Mouse (Mus musculus) heart, embryonic 14.5 days (tissue): ENCODE data around the gene Osbpl3. TPM values are rescaled to one million over a fixed set of nuclear protein-coding genes. Genes with fewer than 3 reads are reported as not detected.

Source experiments
- ATAC-seq: fragments of 200-750 bp; cut with Nextera tagmentation; 2 replicates; pipeline ENCODE4 v1.8.0; 2017; ENCODE audit warnings: low read depth, moderate TSS enrichment; ENCODE audit not compliant: insufficient number of reproducible peaks, insufficient read depth, low FRiP score
- H3K27ac ChIP-seq, 2 experiments: fragments of 200-500 bp in 1 of 2; fragments of 300-500 bp in 1 of 2; sonication (generic) in 1 of 2; replicated peaks in 1 of 2; 2 replicates each; pipeline ENCODE4 v1.5.1; 2012 to 2014; ENCODE audit warnings: low read depth in 2 of 2, low read length in 2 of 2, control low read depth in 1 of 2, mild to moderate bottlenecking in 1 of 2, mixed read lengths in 1 of 2; ENCODE audit not compliant: control insufficient read depth in 1 of 2, insufficient read depth in 1 of 2
- H3K27me3 ChIP-seq: fragments of 300-500 bp; sonication (generic); 2 replicates; pipeline ENCODE4 v1.6.1; 2014; ENCODE audit warnings: mild to moderate bottlenecking, low read length, control low read depth; ENCODE audit not compliant: control insufficient read depth, insufficient read depth
- H3K36me3 ChIP-seq: fragments of 300-500 bp; sonication (generic); 2 replicates; pipeline ENCODE4 v1.6.1; 2014; ENCODE audit warnings: mild to moderate bottlenecking, control low read depth, low read length, mixed read lengths; ENCODE audit not compliant: control insufficient read depth, insufficient read depth
- H3K4me1 ChIP-seq, 2 experiments: fragments of 200-500 bp in 1 of 2; fragments of 300-500 bp in 1 of 2; sonication (generic) in 1 of 2; 2 replicates each; pipeline ENCODE4 v1.6.1; 2012 to 2014; ENCODE audit warnings: low read length in 2 of 2, control low read depth in 1 of 2, mixed read lengths in 1 of 2; ENCODE audit not compliant: control insufficient read depth in 2 of 2, insufficient read depth in 2 of 2
- H3K4me2 ChIP-seq: fragments of 300-500 bp; sonication (generic); 2 replicates; pipeline ENCODE4 v1.6.1; 2014; ENCODE audit warnings: mild to moderate bottlenecking, low read length
- H3K4me3 ChIP-seq, 2 experiments: fragments of 200-500 bp in 1 of 2; fragments of 300-500 bp in 1 of 2; sonication (generic) in 1 of 2; 2 replicates each; pipeline ENCODE4 v1.5.1; 2012 to 2014; ENCODE audit warnings: low read length in 2 of 2, mild to moderate bottlenecking in 2 of 2, control low read depth in 1 of 2, low read depth in 1 of 2, moderate library complexity in 1 of 2; ENCODE audit not compliant: control insufficient read depth in 1 of 2, insufficient read depth in 1 of 2
- H3K9ac ChIP-seq: fragments of 300-500 bp; sonication (generic); 2 replicates; pipeline ENCODE4 v1.6.1; 2014; ENCODE audit warnings: mild to moderate bottlenecking, low read length
- H3K9me3 ChIP-seq: fragments of 300-500 bp; sonication (generic); 2 replicates; pipeline ENCODE4 v1.6.1; 2016; ENCODE audit warnings: low read length, control low read depth; ENCODE audit not compliant: control insufficient read depth
- WGBS: fragments of 180-500 bp; shearing (Covaris S2); extraction: QIAGEN DNeasy Blood & Tissue Kit; methylation state at CpG from one replicate; pipeline ENCODE4 v1.1.7; 2014; 5-methylcytosine and 5-hydroxymethylcytosine counted together
- polyA plus RNA-seq: library from polyadenylated mRNA; unstranded; fragments of >200 nt; fragmentation: Nextera tagmentation; extraction: Ambion mirVana; gene quantifications from 2 replicates; pipeline ENCODE4 v1.2.1, GENCODE M21; 2014

The Osbpl3 gene
- polyA plus RNA-seq, 1 experiment from 2014 or later, result 16.7 TPM

- Histone ChIP-seq H3K4me2 (no peak overlapping the region), H3K27me3 (no peaks in the 10 kb centered on the region), H3K27ac (no peak overlapping the region), H3K9me3 (no peaks in the 10 kb centered on the region), H3K4me3 (no peak overlapping the region), H3K36me3 (no peaks in the 10 kb centered on the region), H3K4me1 (peaks cover 0 to 5% of the 10 kb centered on the region in 2 experiments; a peak in 2 of 4 replicates), H3K9ac (no peak overlapping the region)
- no peak for ATAC-seq
- WGBS, result 80% methylated on average over 5 of the region's 5 CpGs
Measured at GRCm38 (mm10) chr6:50460646-50461045, 4.6 kb upstream of the Osbpl3 start.

GRCm38 (mm10) chr6:50460246-50460645 is 4.2 kb upstream of the Osbpl3 start:
- Histone ChIP-seq H3K27me3 (no peaks in the 10 kb centered on the region), H3K4me3 (no peak overlapping the region), H3K4me2 (no peak overlapping the region), H3K9me3 (no peaks in the 10 kb centered on the region), H3K27ac (no peak overlapping the region), H3K36me3 (no peaks in the 10 kb centered on the region), H3K4me1 (peaks cover 0 to 5% of the 10 kb centered on the region in 2 experiments; a peak in 2 of 4 replicates), H3K9ac (no peak overlapping the region)
- ATAC-seq, result no peak

- WGBS, result 46% methylated on average over 5 of the region's 5 CpGs
- Histone ChIP-seq H3K4me2 (no peak overlapping the region), H3K9ac (no peak overlapping the region), H3K9me3 (no peaks in the 10 kb centered on the region), H3K27me3 (no peaks in the 10 kb centered on the region), H3K4me3 (no peak overlapping the region), H3K36me3 (no peaks in the 10 kb centered on the region), H3K27ac (no peak overlapping the region), H3K4me1 (peaks cover 6 to 13% of the 10 kb centered on the region in 2 experiments)
- no peak for ATAC-seq
Measured at GRCm38 (mm10) chr6:50459271-50459670, 3.3 kb upstream of the Osbpl3 start.

GRCm38 (mm10) chr6:50457551-50458348 is 1.7 kb upstream of the Osbpl3 start:
- ATAC-seq, result no peak
- H3K27ac ChIP-seq, result no peak overlapping the region
- no peaks in the 10 kb centered on the region for H3K36me3 ChIP-seq
- no peaks in the 10 kb centered on the region for H3K27me3 ChIP-seq
- 76% methylated on average over 12 of the region's 12 CpGs for WGBS
- H3K9me3 ChIP-seq, result no peaks in the 10 kb centered on the region
- no peak overlapping the region for H3K4me2 ChIP-seq
- peaks cover 6 to 15% of the 10 kb centered on the region in 2 experiments for H3K4me1 ChIP-seq
- no peak overlapping the region for H3K4me3 ChIP-seq
- no peak overlapping the region for H3K9ac ChIP-seq

GRCm38 (mm10) chr6:50456706-50457105 is 705 bp upstream of the Osbpl3 start:
- no peak overlapping the region for H3K27ac ChIP-seq
- WGBS, result 75% methylated on average over 14 of the region's 14 CpGs
- peaks cover 6 to 15% of the 10 kb centered on the region in 2 experiments for H3K4me1 ChIP-seq
- no peak for ATAC-seq
- H3K4me2 ChIP-seq, result peak overlapping the region; percentile 79
- H3K9me3 ChIP-seq, result no peaks in the 10 kb centered on the region
- H3K9ac ChIP-seq, result no peak overlapping the region
- no peak overlapping the region; a peak in 1 of 4 replicates for H3K4me3 ChIP-seq
- H3K36me3 ChIP-seq, result no peaks in the 10 kb centered on the region
- no peaks in the 10 kb centered on the region for H3K27me3 ChIP-seq

GRCm38 (mm10) chr6:50455102-50455828 is 736 bp downstream of the Osbpl3 start:
- peak overlapping the region; percentile 74 to 87 for H3K27ac ChIP-seq
- H3K4me1 ChIP-seq, result peaks cover 6 to 15% of the 10 kb centered on the region in 2 experiments
- H3K4me3 ChIP-seq, result peak overlapping the region; percentile 73 to 74
- H3K9me3 ChIP-seq, result no peaks in the 10 kb centered on the region
- H3K27me3 ChIP-seq, result no peaks in the 10 kb centered on the region
- under 1% methylated on average over 39 of the region's 39 CpGs for WGBS
- peak overlapping the region; percentile 79 for H3K4me2 ChIP-seq
- H3K9ac ChIP-seq, result peak overlapping the region; percentile 85
- H3K36me3 ChIP-seq, result no peaks in the 10 kb centered on the region
- peak; percentile 58 for ATAC-seq

GRCm38 (mm10) chr6:50453651-50454050 is 2.4 kb downstream of the Osbpl3 start:
- no peaks in the 10 kb centered on the region for H3K36me3 ChIP-seq

More at GRCm38 (mm10) chr6:50453651-50454050, 2.4 kb downstream of the Osbpl3 start:
- Histone ChIP-seq H3K4me2 (no peak overlapping the region), H3K9me3 (no peaks in the 10 kb centered on the region), H3K27me3 (no peaks in the 10 kb centered on the region), H3K4me1 (peaks cover 6 to 15% of the 10 kb centered on the region in 2 experiments), H3K9ac (no peak overlapping the region), H3K4me3 (no peak overlapping the region), H3K27ac (no peak overlapping the region)
- WGBS, result 40% methylated on average over 6 of the region's 6 CpGs
- ATAC-seq, result no peak
